Comparison of ENCODE assay signal across 9 mouse cellular contexts in the genomic region with DNA sequence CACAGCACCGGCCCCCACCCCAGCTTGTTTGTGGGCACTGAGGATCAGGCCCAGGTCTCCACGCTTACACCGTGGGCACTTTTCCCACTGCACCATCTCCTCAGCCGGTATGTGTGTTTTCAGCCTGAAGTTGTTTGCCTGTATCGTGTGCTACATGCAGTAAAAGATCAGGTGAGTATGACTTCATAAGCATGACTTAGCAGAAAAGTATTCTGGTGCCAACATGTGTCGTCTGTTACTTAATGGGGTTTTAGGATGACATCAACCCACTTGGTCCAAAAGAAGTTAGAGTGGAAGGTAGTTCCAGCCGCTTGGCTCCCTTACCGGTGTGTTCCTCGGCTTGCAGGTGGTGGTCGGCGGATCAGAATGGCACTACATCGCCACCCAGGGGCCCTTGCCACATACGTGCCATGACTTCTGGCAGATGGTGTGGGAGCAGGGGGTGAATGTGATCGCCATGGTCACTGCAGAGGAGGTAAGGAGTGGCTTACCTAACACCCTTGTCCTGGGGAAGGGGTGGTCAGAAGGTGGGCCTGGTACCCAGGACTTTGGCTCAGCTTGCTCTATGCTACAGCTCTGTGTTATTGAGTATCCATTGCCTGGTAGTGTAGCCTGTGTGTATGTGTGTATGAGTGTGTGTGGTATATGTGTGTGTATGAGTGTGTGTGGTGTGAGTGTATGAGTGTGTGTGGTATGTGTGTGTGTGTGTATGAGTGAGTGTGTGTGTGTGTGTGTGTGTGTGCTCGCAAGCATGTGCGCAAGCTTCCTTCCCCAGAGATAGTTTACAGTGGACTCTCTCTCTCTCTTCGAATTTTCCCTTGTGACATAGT.
DNase-seq lines count a peak whose midpoint lies in the region; ATAC-seq and TF ChIP-seq lines count a peak whose summit lies in the region.
"Had no signal": no experiment of that assay in that cellular context is flagged by ENCODE, and none has a peak within 500 bp of the region (broad histone marks: within the 10 kb centered on the region; RNA-seq: fewer than 3 reads in every experiment).

No protein-coding gene starts in this region.

- H3K36me3 ChIP-seq in heart, adult 2 months (ENCODE audit: control insufficient read depth, insufficient read depth, low read length) = no peaks in the 10 kb centered on the region; the same call in 1 of the 2 replicates
- H3K36me3 ChIP-seq in liver, embryonic 12.5 days = no peaks in the 10 kb centered on the region

- WGBS in heart, adult 2 months = 75% methylated on average over 17 of the region's 17 CpGs
- WGBS in lung, adult 2 months = 66% methylated on average over 17 of the region's 17 CpGs
- WGBS in liver, embryonic 12.5 days (ENCODE audit: insufficient replicate concordance) = 79% methylated on average over 17 of the region's 17 CpGs

- no peak overlapping the region for H3K9ac ChIP-seq in heart, adult 2 months (ENCODE audit: low read depth, low read length)
- no peak overlapping the region for H3K9ac ChIP-seq in liver, embryonic 12.5 days

- peak; percentile 34 for TF ChIP-seq CTCF in heart, adult 2 months (IDR thresholded peaks at IDR 0.05)
- TF ChIP-seq CTCF in lung, adult 2 months (IDR thresholded peaks at IDR 0.05; ENCODE audit: insufficient read depth, low read length) = no peak

- peaks cover 1% of the 10 kb centered on the region; the same call in 1 of the 2 replicates for H3K4me1 ChIP-seq in heart, adult 2 months (ENCODE audit: control insufficient read depth, insufficient read depth, low read length)
- peaks cover 5% of the 10 kb centered on the region; the same call in 1 of the 2 replicates for H3K4me1 ChIP-seq in lung, adult 2 months (ENCODE audit: control insufficient read depth, insufficient read depth, low read length)
- peaks cover 27% of the 10 kb centered on the region for H3K4me1 ChIP-seq in liver, embryonic 12.5 days

- H3K27ac ChIP-seq in heart, adult 2 months = no peak overlapping the region
- H3K27ac ChIP-seq in liver, embryonic 12.5 days = no peak overlapping the region

- 0 out of 2 replicates have a peak, but pooled peaks have one; percentile 27 for ATAC-seq in liver, embryonic 12.5 days
- ATAC-seq: inflammation-experienced regulatory T-cells, adult 6 months had no signal

- H3K79me2 ChIP-seq in heart, adult 2 months (replicated peaks; ENCODE audit: control insufficient read depth, insufficient read depth, low read length) = no peaks in the 10 kb centered on the region

- no peaks in the 10 kb centered on the region for H3K9me3 ChIP-seq in liver, embryonic 12.5 days (replicated peaks)

- intact Hi-C loops in heart, adult 2 months (cut with DNase I) = loop anchor here (5.0 kb wide), 1 partner anchor 158 kb away; no protein-coding TSS in a partner anchor

- no peak overlapping the region for H3K4me2 ChIP-seq in liver, embryonic 12.5 days

- H3K27me3 ChIP-seq in heart, adult 2 months (ENCODE audit: control insufficient read depth, insufficient read depth, low read length) = no peaks in the 10 kb centered on the region
- no peaks in the 10 kb centered on the region for H3K27me3 ChIP-seq in liver, embryonic 12.5 days (replicated peaks)

- DNase-seq in heart, adult 2 months = no peak
- DNase-seq in heart, postnatal 4 days = no peak
- peak; percentile 32 for DNase-seq in lung, postnatal 36 days
- DNase-seq in lung, adult 2 months = no peak
- peak; percentile 63 for DNase-seq in thymus, postnatal 25 days
- DNase-seq in layer of hippocampus, adult 9-10 months (ENCODE audit: low spot score) = no peak
- no peak for DNase-seq in adrenal gland, postnatal 10 days

- no peak for TF ChIP-seq POLR2A in heart, adult 2 months (IDR thresholded peaks at IDR 0.05; ENCODE audit: insufficient read depth, low read depth, low read length)
- TF ChIP-seq POLR2A in lung, adult 2 months (IDR thresholded peaks at IDR 0.05; ENCODE audit: borderline replicate concordance, extremely low read depth, low read depth, low read length) = no peak

- no peak for TF ChIP-seq EP300 in heart, adult 2 months (IDR thresholded peaks at IDR 0.05; ENCODE audit: insufficient read depth, low read depth, low read length)

- no peak overlapping the region for H3K4me3 ChIP-seq in heart, adult 2 months
- no peak overlapping the region for H3K4me3 ChIP-seq in lung, adult 2 months (replicated peaks; ENCODE audit: extremely low read depth, low read depth, low read length)
- no peak overlapping the region for H3K4me3 ChIP-seq in liver, embryonic 12.5 days

Comparison
In these comparisons a context has a peak if more than half of its experiments do, and no peak if none do; other contexts are left out.
1. DNase-seq: peak in lung, postnatal 36 days (single experiment) and thymus, postnatal 25 days (single experiment); none in heart, adult 2 months (0 of 2), heart, postnatal 4 days (single experiment), lung, adult 2 months (single experiment), layer of hippocampus, adult 9-10 months (single experiment) and adrenal gland, postnatal 10 days (single experiment).